ENCODE assay signal across 9 mouse cellular contexts in genomic region chr5:74067346-74067745, GRCm38 (mm10). TPM values are rescaled to one million over a fixed set of nuclear protein-coding genes. Genes with fewer than 3 reads are reported as not detected.
DNase-seq lines count a peak whose midpoint lies in the region; ATAC-seq and TF ChIP-seq lines count a peak whose summit lies in the region.
"Had no signal": no experiment of that assay in that cellular context is flagged by ENCODE, and none has a peak within 500 bp of the region (broad histone marks: within the 10 kb centered on the region; RNA-seq: fewer than 3 reads in every experiment).

No protein-coding gene starts in this region.

- peaks cover 8% of the 10 kb centered on the region for H3K79me2 ChIP-seq in myocyte (ENCODE audit: control insufficient read depth, insufficient read depth)

- no peaks in the 10 kb centered on the region for H3K27me3 ChIP-seq in kidney, embryonic 16.5 days (ENCODE audit: insufficient read depth, low read length)
- H3K27me3 ChIP-seq in embryonic facial prominence, embryonic 10.5 days (replicated peaks; ENCODE audit: low read depth, poor library complexity, severe bottlenecking): no peaks in the 10 kb centered on the region
- H3K27me3 ChIP-seq in hindbrain, postnatal 0 days (ENCODE audit: insufficient read depth, low read length): no peaks in the 10 kb centered on the region
- H3K27me3 ChIP-seq in myocyte (ENCODE audit: control insufficient read depth, insufficient read depth, insufficient read length): no peaks in the 10 kb centered on the region
- no peaks in the 10 kb centered on the region for H3K27me3 ChIP-seq in thymus, adult 2 months (ENCODE audit: control insufficient read depth, insufficient read depth, low read length)

- ATAC-seq in kidney, embryonic 16.5 days (ENCODE audit: low FRiP score, low TSS enrichment): no peak
- ATAC-seq in hindbrain, postnatal 0 days: no peak

- no peaks in the 10 kb centered on the region for H3K36me3 ChIP-seq in kidney, embryonic 16.5 days (ENCODE audit: insufficient read depth, low read length)
- H3K36me3 ChIP-seq in embryonic facial prominence, embryonic 10.5 days (replicated peaks): 0 out of 2 replicates have a peak, but pooled peaks cover 4% of the 10 kb centered on the region
- H3K36me3 ChIP-seq in hindbrain, postnatal 0 days (ENCODE audit: insufficient read depth, low read length): no peaks in the 10 kb centered on the region
- no peaks in the 10 kb centered on the region for H3K36me3 ChIP-seq in myocyte (ENCODE audit: control insufficient read depth, insufficient read depth)
- no peaks in the 10 kb centered on the region for H3K36me3 ChIP-seq in thymus, adult 2 months (ENCODE audit: control insufficient read depth, insufficient read depth, low read length)

- H3K9me3 ChIP-seq in kidney, embryonic 16.5 days (ENCODE audit: low read length): no peaks in the 10 kb centered on the region
- no peaks in the 10 kb centered on the region for H3K9me3 ChIP-seq in embryonic facial prominence, embryonic 10.5 days
- H3K9me3 ChIP-seq in hindbrain, postnatal 0 days (ENCODE audit: low read length): no peaks in the 10 kb centered on the region

- 14% methylated on average over 4 of the region's 4 CpGs for WGBS in kidney, embryonic 16.5 days
- 7% methylated on average over 4 of the region's 4 CpGs for WGBS in embryonic facial prominence, embryonic 10.5 days
- WGBS in hindbrain, postnatal 0 days: 11% methylated on average over 4 of the region's 4 CpGs
- 72% methylated on average over 4 of the region's 4 CpGs for WGBS in thymus, adult 2 months

- no peak for TF ChIP-seq CTCF in hindbrain, postnatal 0 days (IDR thresholded peaks at IDR 0.05; ENCODE audit: low read depth)
- TF ChIP-seq CTCF in thymus, adult 2 months (IDR thresholded peaks at IDR 0.05; ENCODE audit: borderline replicate concordance, control insufficient read depth, extremely low read depth, insufficient read depth, low read length, poor library complexity): no peak

- H3ac ChIP-seq in myocyte (ENCODE audit: control insufficient read depth, insufficient read length): peak overlapping the region; percentile 98

- no peak for DNase-seq in kidney, adult 11 months
- DNase-seq in embryonic facial prominence, embryonic 10.5 days (ENCODE audit: low spot score): peak; percentile 44
- no peak for DNase-seq in hindbrain, postnatal 0 days (ENCODE audit: low spot score)
- DNase-seq in thymus, postnatal 14 days: no peak
- DNase-seq in thymus, adult 2 months: no peak
- no peak for DNase-seq in left cerebral cortex, adult 11 months (ENCODE audit: low spot score)
- DNase-seq: thymus, postnatal 4 days had no signal

- H3K4me1 ChIP-seq in kidney, embryonic 16.5 days (ENCODE audit: insufficient read depth, low read length): peaks cover 60% of the 10 kb centered on the region
- H3K4me1 ChIP-seq in embryonic facial prominence, embryonic 10.5 days: peaks cover 60% of the 10 kb centered on the region
- H3K4me1 ChIP-seq in hindbrain, postnatal 0 days (ENCODE audit: insufficient read depth, low read length): peaks cover 26% of the 10 kb centered on the region
- peaks cover 6% of the 10 kb centered on the region; the same call in 1 of the 2 replicates for H3K4me1 ChIP-seq in thymus, adult 2 months (replicated peaks; ENCODE audit: control insufficient read depth, insufficient read depth, low read length)

- peak overlapping the region; percentile 99 for H3K27ac ChIP-seq in kidney, embryonic 16.5 days (ENCODE audit: low read length)
- H3K27ac ChIP-seq in embryonic facial prominence, embryonic 10.5 days (replicated peaks): peak overlapping the region; percentile 97
- H3K27ac ChIP-seq in hindbrain, postnatal 0 days: peak overlapping the region; percentile 93
- H3K27ac ChIP-seq in thymus, adult 2 months (ENCODE audit: control insufficient read depth, insufficient read depth, low read length): no peak overlapping the region

- no peak for TF ChIP-seq POLR2A in myocyte (IDR thresholded peaks at IDR 0.05; ENCODE audit: insufficient read length, low read depth)
- TF ChIP-seq POLR2A in thymus, adult 2 months (IDR thresholded peaks at IDR 0.05; ENCODE audit: control insufficient read depth, extremely low read depth, insufficient read depth, low read length, poor library complexity): no peak

- peak overlapping the region; percentile 71 for H3K4me2 ChIP-seq in kidney, embryonic 16.5 days (replicated peaks; ENCODE audit: low read depth, low read length)
- peak overlapping the region; percentile 91 for H3K4me2 ChIP-seq in hindbrain, postnatal 0 days (ENCODE audit: low read depth, low read length)
- H3K4me2 ChIP-seq in myocyte (ENCODE audit: low read depth): peak overlapping the region; percentile 80

- peak overlapping the region; percentile 91 for H3K4me3 ChIP-seq in kidney, embryonic 16.5 days (ENCODE audit: low read length)
- peak overlapping the region; percentile 85 for H3K4me3 ChIP-seq in embryonic facial prominence, embryonic 10.5 days
- peak overlapping the region; percentile 74 for H3K4me3 ChIP-seq in hindbrain, postnatal 0 days (ENCODE audit: low read length)
- H3K4me3 ChIP-seq in myocyte: peak overlapping the region; percentile 43
- H3K4me3 ChIP-seq in thymus, adult 2 months (ENCODE audit: control insufficient read depth, insufficient read depth, low read length): no peak overlapping the region

- peak overlapping the region; percentile 97 for H3K9ac ChIP-seq in kidney, embryonic 16.5 days (replicated peaks; ENCODE audit: low read length)
- H3K9ac ChIP-seq in hindbrain, postnatal 0 days (replicated peaks; ENCODE audit: low read length): peak overlapping the region; percentile 98

TF ChIP-seq in myocyte, 11 proteins besides CTCF, POLR2A, EP300 and RAD21:
- TF ChIP-seq USF1 (IDR thresholded peaks at IDR 0.05; ENCODE audit: low read depth) (no peak), TCF3 (IDR thresholded peaks at IDR 0.05; ENCODE audit: insufficient read length, low read depth) (no peak), CEBPB (IDR thresholded peaks at IDR 0.05; ENCODE audit: insufficient read depth, poor library complexity, severe bottlenecking) (no peak), TCF12 (IDR thresholded peaks at IDR 0.05; ENCODE audit: insufficient read depth, poor library complexity, severe bottlenecking) (no peak), E2F4 (IDR thresholded peaks at IDR 0.05; ENCODE audit: insufficient read depth) (no peak), POLR2AphosphoS2 (IDR thresholded peaks at IDR 0.05; ENCODE audit: insufficient read length, low read depth) (no peak), MAX (IDR thresholded peaks at IDR 0.05; ENCODE audit: low read depth) (no peak), MYOD1 (IDR thresholded peaks at IDR 0.05; ENCODE audit: control insufficient read depth in 1 of 3, insufficient read length in 2 of 3, low read depth in 2 of 3) (no peak), SRF (IDR thresholded peaks at IDR 0.05; ENCODE audit: control insufficient read depth, insufficient read length, low read depth) (no peak), MYOG (IDR thresholded peaks at IDR 0.05; ENCODE audit: control insufficient read depth in 1 of 3, insufficient read depth in 1 of 3, insufficient read length in 2 of 3, low read depth in 2 of 3) (no peak), REST (IDR thresholded peaks at IDR 0.05; ENCODE audit: insufficient read depth, insufficient read length) (no peak)

RNA-seq across cellular contexts. Expression of gene Usp46, which starts 0.9 kb away (rescaled TPM):
- polyA plus RNA-seq in kidney, embryonic 16.5 days (2015; fragmentation: Nextera tagmentation; extraction: Ambion mirVana): 27.3 and 30.4 TPM in 2 replicates
- 41.6 and 43.2 TPM in 2 replicates for polyA plus RNA-seq in embryonic facial prominence, embryonic 10.5 days (2016; fragmentation: Nextera tagmentation; extraction: Ambion mirVana)
- 52.7 and 65.4 TPM in 2 replicates for total RNA-seq in hindbrain, postnatal 0 days (2014; rRNA removed)
- 39.1 and 40.5 TPM in 2 replicates for polyA plus RNA-seq in hindbrain, postnatal 0 days (2015; fragmentation: Nextera tagmentation; extraction: Ambion mirVana)
- 6.1 TPM for polyA plus RNA-seq in myocyte (2012; fragmentation: generic; extraction: Trizol)
- 1.1 and 2.2 TPM in 2 replicates for polyA plus RNA-seq in thymus, adult 2 months (2012; rRNA removed)
